Mouse (Mus musculus): ENCODE results near the gene Thap3.

DNA sequence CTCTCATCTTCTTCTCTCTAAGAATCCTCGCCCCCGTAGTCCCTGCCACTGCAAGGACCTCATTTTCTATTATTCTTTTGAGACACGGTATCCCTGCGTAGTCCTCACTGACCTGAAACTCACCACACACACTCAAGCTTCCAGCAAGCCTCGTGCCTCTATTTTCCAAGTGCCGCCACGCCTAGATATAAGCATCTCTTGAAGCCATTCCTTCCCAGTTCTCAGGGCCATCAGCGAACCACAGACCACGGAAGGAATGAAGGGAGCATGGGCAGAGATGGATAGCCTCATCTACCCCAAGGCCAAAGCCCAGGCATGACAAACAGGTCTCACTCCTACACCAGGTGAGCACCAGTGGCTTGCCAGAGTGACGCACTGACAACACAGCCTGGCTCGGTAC is 35.7 kb upstream of the Thap3 start:
- TF ChIP-seq EP300 (optimal IDR thresholded peaks at IDR 0.05): no peak
- TF ChIP-seq CTCF (IDR thresholded peaks at IDR 0.05; ENCODE audit: low read depth): no peak
